Mouse (Mus musculus): ENCODE data around the gene Neurod2.
A peak's percentile ranks its signal among the peaks of the same experiment; 100 is the strongest.

The Neurod2 gene

GRCm38 (mm10) chr11:98329081-98329959 lies at the start of gene Neurod2:
Neurod2 (minus strand) TSS chr11:98329648.
- no peak for DNase-seq (ENCODE audit: extremely low read depth, insufficient read length, low spot score)

GRCm38 (mm10) chr11:98377787-98378186 lies 48.3 kb upstream of the Neurod2 start:
- DNase-seq (ENCODE audit: extremely low read depth, insufficient read length, low spot score): no peak

- DNase-seq (ENCODE audit: extremely low read depth, insufficient read length, low spot score): no peak
Measured at GRCm38 (mm10) chr11:98376756-98377155, 47.3 kb upstream of the Neurod2 start.

- DNase-seq (ENCODE audit: extremely low read depth, insufficient read length, low spot score): no peak
Measured at GRCm38 (mm10) chr11:98374266-98374665, 44.8 kb upstream of the Neurod2 start.

- DNase-seq (ENCODE audit: extremely low read depth, insufficient read length, low spot score): no peak
Measured at GRCm38 (mm10) chr11:98373244-98373643, 43.8 kb upstream of the Neurod2 start.

- DNase-seq (ENCODE audit: extremely low read depth, insufficient read length, low spot score): no peak
Measured at GRCm38 (mm10) chr11:98372406-98372805, 43.0 kb upstream of the Neurod2 start.

- no peak for DNase-seq (ENCODE audit: extremely low read depth, insufficient read length, low spot score)
Measured at GRCm38 (mm10) chr11:98371556-98372240, 42.2 kb upstream of the Neurod2 start.

GRCm38 (mm10) chr11:98370588-98370987 lies 41.1 kb upstream of the Neurod2 start:
- DNase-seq (ENCODE audit: extremely low read depth, insufficient read length, low spot score): no peak

- no peak for DNase-seq (ENCODE audit: extremely low read depth, insufficient read length, low spot score)
Measured at GRCm38 (mm10) chr11:98369337-98369736, 39.9 kb upstream of the Neurod2 start.

GRCm38 (mm10) chr11:98367863-98368186 lies 38.4 kb upstream of the Neurod2 start:
- no peak for DNase-seq (ENCODE audit: extremely low read depth, insufficient read length, low spot score)

- no peak for DNase-seq (ENCODE audit: extremely low read depth, insufficient read length, low spot score)
Measured at GRCm38 (mm10) chr11:98367171-98367862, 37.9 kb upstream of the Neurod2 start.

GRCm38 (mm10) chr11:98366290-98366689 lies 36.8 kb upstream of the Neurod2 start:
- no peak for DNase-seq (ENCODE audit: extremely low read depth, insufficient read length, low spot score)

GRCm38 (mm10) chr11:98364410-98364809 lies 35.0 kb upstream of the Neurod2 start:
- no peak for DNase-seq (ENCODE audit: extremely low read depth, insufficient read length, low spot score)

GRCm38 (mm10) chr11:98363817-98364216 lies 34.4 kb upstream of the Neurod2 start:
- no peak for DNase-seq (ENCODE audit: extremely low read depth, insufficient read length, low spot score)

- no peak for DNase-seq (ENCODE audit: extremely low read depth, insufficient read length, low spot score)
Measured at GRCm38 (mm10) chr11:98360866-98361521, 31.5 kb upstream of the Neurod2 start.

- DNase-seq (ENCODE audit: extremely low read depth, insufficient read length, low spot score): peak; percentile 87
Measured at GRCm38 (mm10) chr11:98358161-98359083, 29.0 kb upstream of the Neurod2 start, which contains the start of gene Stard3. Stard3 (plus strand) TSS chr11:98358368.

- no peak for DNase-seq (ENCODE audit: extremely low read depth, insufficient read length, low spot score)
Measured at GRCm38 (mm10) chr11:98357396-98358160, 28.1 kb upstream of the Neurod2 start.

GRCm38 (mm10) chr11:98356625-98357394 lies 27.4 kb upstream of the Neurod2 start:
- no peak for DNase-seq (ENCODE audit: extremely low read depth, insufficient read length, low spot score)
